Mouse (Mus musculus) small intestine, adult 2 months (tissue): ENCODE data around the gene Pm20d2. TPM values are rescaled to one million over a fixed set of nuclear protein-coding genes. Genes with fewer than 3 reads are reported as not detected.

Source experiments
- H3K27ac ChIP-seq: fragments of 200-500 bp; 2 replicates; pipeline ENCODE4 v1.5.1; 2012; ENCODE audit warnings: low read depth, low read length, control low read depth, inconsistent platforms; ENCODE audit not compliant: insufficient read depth
- H3K27me3 ChIP-seq: fragments of 200-500 bp; 2 replicates; pipeline ENCODE4 v1.6.1; 2012; ENCODE audit warnings: mild to moderate bottlenecking, moderate library complexity, low read length, inconsistent platforms; ENCODE audit not compliant: control insufficient read depth, insufficient read depth
- H3K36me3 ChIP-seq: fragments of 200-500 bp; 2 replicates; pipeline ENCODE4 v1.6.1; 2012; ENCODE audit warnings: mild to moderate bottlenecking, low read length, control low read depth, inconsistent platforms; ENCODE audit not compliant: control insufficient read depth, insufficient read depth
- H3K4me1 ChIP-seq: fragments of 200-500 bp; 2 replicates; pipeline ENCODE4 v1.6.1; 2012; ENCODE audit warnings: low read length, inconsistent platforms, mixed read lengths; ENCODE audit not compliant: control insufficient read depth, insufficient read depth, insufficient read length
- H3K4me3 ChIP-seq: fragments of 200-500 bp; 2 replicates; pipeline ENCODE4 v1.5.1; 2012; ENCODE audit warnings: low read depth, mild to moderate bottlenecking, control low read depth, inconsistent platforms, low read length, moderate library complexity
- CTCF ChIP-seq: fragments of 200-500 bp; IDR thresholded peaks from 2 replicates; pipeline ENCODE4 v1.5.1; 2012; ENCODE audit warnings: low read depth, mild to moderate bottlenecking, control low read depth, inconsistent platforms, low read length, moderate library complexity, mixed read lengths; ENCODE audit not compliant: insufficient replicate concordance, insufficient read length; ENCODE audit errors: extremely low read depth
- POLR2A ChIP-seq: fragments of 200-500 bp; IDR thresholded peaks from 2 replicates; pipeline ENCODE4 v1.6.1; 2012; ENCODE audit warnings: low read depth, mild to moderate bottlenecking, control low read depth, inconsistent platforms, low read length, moderate library complexity
- WGBS: fragments of 180-500 bp; shearing (Covaris S2); methylation state at CpG from one replicate; pipeline ENCODE4 v1.1.7; 2018; 5-methylcytosine and 5-hydroxymethylcytosine counted together
- polyA plus RNA-seq: library from polyadenylated mRNA; depleted of rRNA; stranded (reverse); fragments of >200 nt; gene quantifications from 2 replicates; pipeline ENCODE4 v1.2.3, GENCODE M21; 2012

Gene Pm20d2
- polyA plus RNA-seq, 1 experiment: 4.9 TPM

DNA sequence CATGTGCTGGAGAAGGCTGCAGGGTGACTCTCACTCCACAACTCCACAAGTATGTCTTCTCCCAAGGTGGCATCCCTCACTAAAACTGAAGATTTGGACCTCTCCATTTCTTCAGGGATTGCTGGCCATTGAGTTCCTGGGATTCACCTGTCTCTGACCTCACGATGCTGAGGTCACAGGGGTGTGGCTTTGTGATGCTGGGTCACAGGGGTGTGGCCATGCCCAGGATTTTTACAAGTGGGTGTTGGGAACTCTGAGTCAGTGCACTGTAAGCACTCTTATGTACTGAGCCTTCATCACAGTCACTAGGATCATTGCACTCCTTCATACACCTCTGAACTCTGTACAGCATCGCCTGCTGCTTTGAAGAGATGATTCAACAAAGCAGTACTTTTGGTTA is 18.0 kb upstream of the Pm20d2 start:
- H3K4me3 ChIP-seq: no peak overlapping the region
- 53% methylated on average over 2 of the region's 2 CpGs for WGBS
- H3K27me3 ChIP-seq: peaks cover 9% of the 10 kb centered on the region; the same call in 1 of the 2 replicates
- no peak overlapping the region for H3K27ac ChIP-seq
- H3K36me3 ChIP-seq: no peaks in the 10 kb centered on the region
- no peak for TF ChIP-seq POLR2A
- peaks cover 14% of the 10 kb centered on the region for H3K4me1 ChIP-seq

DNA sequence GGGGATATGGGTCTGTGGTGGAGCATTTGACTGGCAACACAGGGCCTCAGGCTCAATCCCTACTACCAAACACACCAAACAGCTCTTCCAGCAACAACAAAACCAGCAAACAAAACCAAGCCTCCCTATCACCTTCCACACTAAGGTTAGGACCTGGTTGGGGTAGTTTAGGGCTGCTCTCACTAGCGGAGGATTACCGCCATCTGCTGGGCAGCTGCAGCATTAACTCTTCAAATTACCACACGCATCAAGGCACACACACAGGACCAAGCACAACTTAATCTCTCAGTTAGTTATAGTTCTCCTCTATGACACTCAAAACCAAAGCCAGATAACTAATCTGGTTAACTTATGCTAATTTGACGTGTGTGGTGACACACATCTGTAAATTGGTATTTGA is 15.1 kb upstream of the Pm20d2 start:
- Histone ChIP-seq H3K27me3 (peaks cover 9% of the 10 kb centered on the region; the same call in 1 of the 2 replicates), H3K4me3 (no peak overlapping the region), H3K36me3 (no peaks in the 10 kb centered on the region), H3K4me1 (peaks cover 12% of the 10 kb centered on the region), H3K27ac (no peak overlapping the region)
- TF ChIP-seq CTCF: peak; percentile 82; the same call in 1 of the 2 replicates
- no peak for TF ChIP-seq POLR2A
- WGBS: 14% methylated on average over 4 of the region's 4 CpGs

GRCm38 (mm10) chr4:33198117-33198516 is 8.6 kb upstream of the Pm20d2 start:
- TF ChIP-seq CTCF: no peak
- TF ChIP-seq POLR2A: no peak
- 25% methylated on average over 2 of the region's 2 CpGs for WGBS
- H3K4me3 ChIP-seq: no peak overlapping the region

DNA sequence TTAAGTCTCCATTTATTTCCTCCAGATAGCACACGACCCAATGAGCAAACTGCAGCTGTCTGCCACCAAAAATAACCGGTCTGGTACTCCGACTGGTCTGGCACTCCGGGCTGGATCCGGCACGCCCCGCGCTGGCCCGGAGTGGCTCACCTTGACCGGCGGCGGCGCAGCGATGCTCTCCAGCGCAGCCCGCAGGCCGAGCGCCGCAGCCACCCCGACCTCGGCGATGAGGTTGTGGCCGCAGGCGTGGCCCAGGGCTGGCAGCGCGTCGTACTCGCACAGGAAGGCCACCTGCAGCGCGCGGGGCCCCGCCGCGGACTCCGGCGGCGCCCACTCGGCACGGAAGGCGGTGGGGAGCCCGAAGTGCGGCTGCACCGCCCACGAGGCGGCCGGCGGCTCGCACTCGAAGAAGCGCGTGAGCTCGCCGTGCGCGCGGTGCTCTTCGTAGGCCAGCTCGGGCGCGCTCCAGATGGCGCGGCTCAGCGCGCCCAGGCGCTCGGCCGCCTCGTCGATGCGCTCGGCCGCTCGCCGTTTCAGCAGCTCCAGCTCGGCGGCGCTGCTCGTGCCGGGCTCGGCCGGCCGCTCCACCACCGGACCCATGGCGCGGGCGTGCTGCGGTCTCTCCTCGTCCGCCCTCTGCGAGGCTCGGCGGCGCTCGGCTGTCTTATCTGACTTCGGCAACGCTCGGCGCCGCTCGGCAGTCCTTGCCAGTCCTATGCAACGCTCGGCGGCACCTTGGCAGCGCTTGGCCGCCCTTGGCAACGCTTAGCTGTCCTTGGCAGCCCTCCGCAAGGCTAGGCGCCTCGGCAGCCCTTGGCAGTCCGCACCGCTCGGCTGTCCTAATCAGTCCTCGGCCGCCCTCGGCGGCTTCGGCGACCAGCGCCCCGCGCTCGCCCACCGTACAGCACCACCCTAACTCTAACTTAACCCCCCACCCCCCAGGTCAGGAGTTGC is 479 bp downstream of the Pm20d2 start:
- Histone ChIP-seq H3K27me3 (peaks cover 2% of the 10 kb centered on the region; the same call in 1 of the 2 replicates), H3K27ac (peak overlapping the region; percentile 38), H3K4me1 (no peaks in the 10 kb centered on the region; the same call in 1 of the 2 replicates), H3K4me3 (peak overlapping the region; percentile 77), H3K36me3 (no peaks in the 10 kb centered on the region)
- under 1% methylated on average over 122 of the region's 123 CpGs for WGBS
- TF ChIP-seq POLR2A: no peak
- peak; percentile 22; the same call in 1 of the 2 replicates for TF ChIP-seq CTCF

More at GRCm38 (mm10) chr4:33198117-33198516, 8.6 kb upstream of the Pm20d2 start:
- H3K27me3 ChIP-seq: 0 out of 2 replicates have a peak, but pooled peaks cover 3% of the 10 kb centered on the region
- no peaks in the 10 kb centered on the region for H3K4me1 ChIP-seq
- H3K36me3 ChIP-seq: no peaks in the 10 kb centered on the region
- no peak overlapping the region for H3K27ac ChIP-seq

GRCm38 (mm10) chr4:33188164-33188563 is 1.4 kb downstream of the Pm20d2 start:
- no peak overlapping the region for H3K27ac ChIP-seq
- WGBS: 14% methylated on average over 9 of the region's 9 CpGs
- peaks cover 2% of the 10 kb centered on the region; the same call in 1 of the 2 replicates for H3K27me3 ChIP-seq
- H3K4me1 ChIP-seq: no peaks in the 10 kb centered on the region; the same call in 1 of the 2 replicates
- no peaks in the 10 kb centered on the region for H3K36me3 ChIP-seq
- TF ChIP-seq CTCF (no peak; the same call in 1 of the 2 replicates), POLR2A (no peak)
- no peak overlapping the region for H3K4me3 ChIP-seq

- 85% methylated on average over 5 of the region's 5 CpGs for WGBS
- H3K36me3 ChIP-seq: no peaks in the 10 kb centered on the region; the same call in 1 of the 2 replicates
Observed at GRCm38 (mm10) chr4:33183477-33183876, 6.1 kb downstream of the Pm20d2 start.

More at GRCm38 (mm10) chr4:33183477-33183876, 6.1 kb downstream of the Pm20d2 start:
- no peak overlapping the region for H3K4me3 ChIP-seq
- no peak overlapping the region for H3K27ac ChIP-seq
- TF ChIP-seq POLR2A: no peak
- no peak for TF ChIP-seq CTCF
- no peaks in the 10 kb centered on the region for H3K4me1 ChIP-seq
- H3K27me3 ChIP-seq: no peaks in the 10 kb centered on the region
